Mouse (Mus musculus): Measurements from ENCODE around the gene Acot4. TPM values are rescaled to one million over a fixed set of nuclear protein-coding genes. Genes with fewer than 3 reads are reported as not detected.
A peak's percentile ranks its signal among the peaks of the same experiment; 100 is the strongest.
"Not testable (repeated sequence)": the region's sequence is repeated elsewhere in the genome, so short reads cannot be mapped to it uniquely, and the experiment has no call there.

Acot4 gene
- polyA plus RNA-seq, 1 experiment = 0.39 TPM

DNA sequence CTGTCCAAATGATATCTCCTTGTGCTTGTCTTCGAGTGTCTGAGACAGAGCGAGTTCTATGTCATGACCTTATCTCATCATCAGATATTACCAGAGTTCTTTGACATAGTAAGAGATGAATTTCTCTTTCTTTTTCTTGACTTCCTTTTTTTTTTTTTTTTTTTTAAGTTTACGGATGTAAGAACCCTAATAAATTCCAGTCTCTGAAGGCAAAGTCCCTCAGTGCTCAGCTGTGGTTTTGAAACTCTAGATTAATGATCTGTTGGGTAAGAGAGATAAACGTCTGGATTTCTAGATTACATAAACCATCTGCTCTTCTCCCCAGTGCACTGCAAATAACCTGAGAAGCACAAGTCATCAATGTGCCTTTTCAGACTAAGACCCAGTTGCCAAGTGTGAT lies 4.1 kb upstream of the Acot4 start:
- Histone ChIP-seq H3K9ac (ENCODE audit: low read depth, poor library complexity, severe bottlenecking) (no peak overlapping the region), H3K27me3 (ENCODE audit: control insufficient read depth, insufficient read depth, low read length, poor library complexity, severe bottlenecking) (no peaks in the 10 kb centered on the region), H3K27ac (ENCODE audit: insufficient read depth, low read length) (no peak overlapping the region), H3K4me1 (ENCODE audit: control insufficient read depth, insufficient read depth, low read length) (peaks cover 2% of the 10 kb centered on the region), H3K9me3 (replicated peaks; ENCODE audit: control insufficient read depth, insufficient read depth, low read length, poor library complexity, severe bottlenecking) (peaks cover 3% of the 10 kb centered on the region), H3K36me3 (ENCODE audit: control insufficient read depth, insufficient read depth, low read length, poor library complexity, severe bottlenecking) (no peaks in the 10 kb centered on the region), H3K4me3 (ENCODE audit: low read depth, low read length) (no peak overlapping the region)
- TF ChIP-seq EP300 (IDR thresholded peaks at IDR 0.05; ENCODE audit: insufficient read depth, low read depth, low read length) = no peak
- TF ChIP-seq POLR2A (IDR thresholded peaks at IDR 0.05; ENCODE audit: insufficient read depth, low read length) = no peak
- TF ChIP-seq CTCF (IDR thresholded peaks at IDR 0.05; ENCODE audit: low read depth, low read length) = no peak

DNA sequence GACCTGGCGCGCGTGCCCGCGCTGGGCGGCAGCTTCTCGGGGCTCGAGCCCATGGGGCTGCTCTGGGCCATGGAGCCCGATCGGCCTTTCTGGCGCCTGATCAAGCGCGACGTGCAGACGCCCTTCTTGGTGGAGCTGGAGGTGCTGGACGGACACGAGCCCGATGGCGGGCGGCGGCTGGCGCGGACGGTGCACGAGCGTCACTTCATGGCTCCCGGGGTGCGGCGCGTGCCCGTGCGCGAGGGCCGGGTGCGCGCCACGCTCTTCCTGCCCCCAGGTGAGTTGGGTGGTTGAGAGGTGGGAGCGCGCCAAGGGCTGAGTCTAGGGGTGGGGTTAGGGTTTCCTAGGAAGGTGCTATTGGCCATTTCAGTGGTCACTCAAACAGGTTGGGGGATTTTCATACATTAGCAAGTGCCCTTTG lies 522 bp downstream of the Acot4 start, which contains the start of gene Gm49366:
Gene Gm49366 (plus strand): TSS at position 245 of the 421 bp plus-strand sequence.
- not testable (repeated sequence) for H3K36me3 ChIP-seq (ENCODE audit: control insufficient read depth, insufficient read depth, low read length, poor library complexity, severe bottlenecking); H3K27ac ChIP-seq (ENCODE audit: insufficient read depth, low read length); H3K9me3 ChIP-seq (replicated peaks; ENCODE audit: control insufficient read depth, insufficient read depth, low read length, poor library complexity, severe bottlenecking); H3K4me1 ChIP-seq (ENCODE audit: control insufficient read depth, insufficient read depth, low read length); H3K27me3 ChIP-seq (ENCODE audit: control insufficient read depth, insufficient read depth, low read length, poor library complexity, severe bottlenecking)
- Histone ChIP-seq H3K4me3 (ENCODE audit: low read depth, low read length) (peak within 1 kb of the TSS; percentile 63), H3K9ac (ENCODE audit: low read depth, poor library complexity, severe bottlenecking) (peak within 1 kb of the TSS; percentile 60)

DNA sequence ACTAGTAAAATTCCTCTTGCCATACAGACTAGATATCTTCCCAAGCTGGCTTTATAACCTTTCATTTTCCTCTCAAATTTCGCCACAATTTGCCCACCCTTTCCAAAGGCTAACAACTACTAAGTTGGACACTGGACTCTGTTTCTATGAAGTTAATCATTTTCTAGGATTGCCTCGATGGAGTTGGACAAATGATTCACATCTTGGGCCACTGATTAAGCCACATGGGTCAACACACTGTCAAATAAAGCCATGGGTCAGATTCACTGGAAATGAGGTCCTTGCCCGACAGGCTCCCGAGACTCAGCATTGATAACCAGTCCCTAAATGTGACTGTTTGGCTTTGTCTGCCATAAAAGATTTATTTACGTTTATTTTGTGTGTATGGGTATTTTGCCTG lies 4.1 kb downstream of the Acot4 start:
- no peaks in the 10 kb centered on the region for H3K36me3 ChIP-seq (ENCODE audit: control insufficient read depth, insufficient read depth, low read length, poor library complexity, severe bottlenecking)
- no peak overlapping the region for H3K9ac ChIP-seq (ENCODE audit: low read depth, poor library complexity, severe bottlenecking)
- peaks cover 2% of the 10 kb centered on the region for H3K4me1 ChIP-seq (ENCODE audit: control insufficient read depth, insufficient read depth, low read length)
- H3K4me3 ChIP-seq (ENCODE audit: low read depth, low read length) = no peak overlapping the region
- H3K27ac ChIP-seq (ENCODE audit: insufficient read depth, low read length) = no peak overlapping the region
- no peaks in the 10 kb centered on the region for H3K27me3 ChIP-seq (ENCODE audit: control insufficient read depth, insufficient read depth, low read length, poor library complexity, severe bottlenecking)
- H3K9me3 ChIP-seq (replicated peaks; ENCODE audit: control insufficient read depth, insufficient read depth, low read length, poor library complexity, severe bottlenecking) = no peaks in the 10 kb centered on the region
- TF ChIP-seq EP300 (IDR thresholded peaks at IDR 0.05; ENCODE audit: insufficient read depth, low read depth, low read length) (no peak), POLR2A (IDR thresholded peaks at IDR 0.05; ENCODE audit: insufficient read depth, low read length) (no peak), CTCF (IDR thresholded peaks at IDR 0.05; ENCODE audit: low read depth, low read length) (no peak)

DNA sequence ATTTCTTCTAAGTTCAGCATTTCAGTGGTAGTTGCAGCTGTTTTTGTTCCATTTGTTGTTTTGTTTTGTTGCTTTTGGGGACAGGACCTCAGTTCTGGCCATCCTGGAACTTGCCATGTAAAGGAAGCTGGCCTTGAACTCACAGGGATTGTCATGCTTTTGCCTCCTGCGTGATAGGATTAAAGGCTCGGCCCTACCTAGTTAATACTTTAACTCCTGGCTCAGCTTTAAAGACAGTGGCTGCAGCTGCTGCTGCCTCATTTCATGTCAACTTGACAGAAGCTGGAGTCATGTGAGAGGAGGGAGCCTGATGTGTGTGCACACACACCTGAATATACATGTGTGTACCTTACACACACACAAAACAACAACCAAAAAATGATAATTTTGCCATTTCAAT lies 5.9 kb downstream of the Acot4 start:
- Histone ChIP-seq H3K9me3 (replicated peaks; ENCODE audit: control insufficient read depth, insufficient read depth, low read length, poor library complexity, severe bottlenecking) (peaks cover 9% of the 10 kb centered on the region; the same call in 1 of the 2 replicates), H3K4me1 (ENCODE audit: control insufficient read depth, insufficient read depth, low read length) (peaks cover 1% of the 10 kb centered on the region), H3K27me3 (ENCODE audit: control insufficient read depth, insufficient read depth, low read length, poor library complexity, severe bottlenecking) (no peaks in the 10 kb centered on the region), H3K9ac (ENCODE audit: low read depth, poor library complexity, severe bottlenecking) (no peak overlapping the region), H3K27ac (ENCODE audit: insufficient read depth, low read length) (no peak overlapping the region), H3K36me3 (ENCODE audit: control insufficient read depth, insufficient read depth, low read length, poor library complexity, severe bottlenecking) (no peaks in the 10 kb centered on the region), H3K4me3 (ENCODE audit: low read depth, low read length) (no peak overlapping the region)
- TF ChIP-seq POLR2A (IDR thresholded peaks at IDR 0.05; ENCODE audit: insufficient read depth, low read length) (no peak), CTCF (IDR thresholded peaks at IDR 0.05; ENCODE audit: low read depth, low read length) (no peak), EP300 (IDR thresholded peaks at IDR 0.05; ENCODE audit: insufficient read depth, low read depth, low read length) (no peak)

DNA sequence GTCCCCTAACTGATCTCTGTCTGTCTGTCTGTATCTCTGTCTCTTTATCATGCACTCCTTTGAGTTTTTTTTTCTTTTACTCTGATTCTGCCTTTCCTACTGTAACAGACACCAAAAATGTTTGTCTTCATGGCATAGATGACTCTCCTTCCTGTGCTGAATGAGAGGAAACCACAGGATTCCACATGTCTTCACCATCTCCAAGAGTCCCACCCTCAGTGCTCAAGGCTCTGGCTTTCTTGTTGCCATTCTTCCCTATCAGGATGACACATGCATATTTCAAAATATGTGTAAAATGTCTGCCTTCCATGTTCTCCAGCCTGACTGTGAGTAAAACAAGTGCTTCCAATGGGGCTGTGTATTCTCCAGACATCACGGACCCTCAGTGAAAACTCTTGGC lies 8.7 kb downstream of the Acot4 start:
- H3K27ac ChIP-seq (ENCODE audit: insufficient read depth, low read length) = no peak overlapping the region
- H3K9ac ChIP-seq (ENCODE audit: low read depth, poor library complexity, severe bottlenecking) = no peak overlapping the region
- no peak for TF ChIP-seq POLR2A (IDR thresholded peaks at IDR 0.05; ENCODE audit: insufficient read depth, low read length)
- TF ChIP-seq CTCF (IDR thresholded peaks at IDR 0.05; ENCODE audit: low read depth, low read length) = no peak
- no peak for TF ChIP-seq EP300 (IDR thresholded peaks at IDR 0.05; ENCODE audit: insufficient read depth, low read depth, low read length)
- no peaks in the 10 kb centered on the region for H3K36me3 ChIP-seq (ENCODE audit: control insufficient read depth, insufficient read depth, low read length, poor library complexity, severe bottlenecking)
- peaks cover 1% of the 10 kb centered on the region for H3K4me1 ChIP-seq (ENCODE audit: control insufficient read depth, insufficient read depth, low read length)
- no peaks in the 10 kb centered on the region for H3K27me3 ChIP-seq (ENCODE audit: control insufficient read depth, insufficient read depth, low read length, poor library complexity, severe bottlenecking)
- H3K9me3 ChIP-seq (replicated peaks; ENCODE audit: control insufficient read depth, insufficient read depth, low read length, poor library complexity, severe bottlenecking) = peaks cover 10% of the 10 kb centered on the region; the same call in 1 of the 2 replicates
- no peak overlapping the region for H3K4me3 ChIP-seq (ENCODE audit: low read depth, low read length)

DNA sequence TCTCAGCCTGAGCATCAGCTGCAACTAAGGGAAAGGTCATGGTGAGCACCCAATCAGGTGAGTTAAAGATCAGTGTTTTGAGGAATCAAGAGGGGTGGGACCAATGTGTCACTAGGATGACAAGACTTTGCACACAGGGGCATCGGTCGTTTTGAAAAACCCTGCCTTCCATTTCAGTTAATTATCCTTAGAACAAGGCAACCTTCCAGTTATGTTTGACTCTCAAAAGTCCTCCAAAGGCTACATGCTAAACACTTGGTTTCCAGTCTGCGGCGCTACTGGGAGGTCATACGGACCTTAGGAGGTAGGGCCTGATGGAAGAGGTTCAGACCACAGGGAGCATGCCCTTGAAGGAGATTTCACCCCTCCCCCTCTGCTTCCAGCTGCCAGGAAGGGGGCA lies 12.6 kb downstream of the Acot4 start:
- H3K27me3 ChIP-seq (ENCODE audit: control insufficient read depth, insufficient read depth, low read length, poor library complexity, severe bottlenecking); H3K9me3 ChIP-seq (replicated peaks; ENCODE audit: control insufficient read depth, insufficient read depth, low read length, poor library complexity, severe bottlenecking); H3K36me3 ChIP-seq (ENCODE audit: control insufficient read depth, insufficient read depth, low read length, poor library complexity, severe bottlenecking); H3K4me3 ChIP-seq (ENCODE audit: low read depth, low read length); H3K4me1 ChIP-seq (ENCODE audit: control insufficient read depth, insufficient read depth, low read length); H3K9ac ChIP-seq (ENCODE audit: low read depth, poor library complexity, severe bottlenecking); H3K27ac ChIP-seq (ENCODE audit: insufficient read depth, low read length): not testable (repeated sequence)

All from ES-Bruce4 (cell line).